Mouse (Mus musculus) fat pad, adult 2 months (tissue): ENCODE data around the gene Vstm2l.

Source experiments
- DNase-seq: peaks from one replicate; pipeline ENCODE4 v3.0.0-alpha.2; 2011; ENCODE audit warnings: low read depth, low spot score; ENCODE audit errors: extremely low read depth

The Vstm2l gene

DNA sequence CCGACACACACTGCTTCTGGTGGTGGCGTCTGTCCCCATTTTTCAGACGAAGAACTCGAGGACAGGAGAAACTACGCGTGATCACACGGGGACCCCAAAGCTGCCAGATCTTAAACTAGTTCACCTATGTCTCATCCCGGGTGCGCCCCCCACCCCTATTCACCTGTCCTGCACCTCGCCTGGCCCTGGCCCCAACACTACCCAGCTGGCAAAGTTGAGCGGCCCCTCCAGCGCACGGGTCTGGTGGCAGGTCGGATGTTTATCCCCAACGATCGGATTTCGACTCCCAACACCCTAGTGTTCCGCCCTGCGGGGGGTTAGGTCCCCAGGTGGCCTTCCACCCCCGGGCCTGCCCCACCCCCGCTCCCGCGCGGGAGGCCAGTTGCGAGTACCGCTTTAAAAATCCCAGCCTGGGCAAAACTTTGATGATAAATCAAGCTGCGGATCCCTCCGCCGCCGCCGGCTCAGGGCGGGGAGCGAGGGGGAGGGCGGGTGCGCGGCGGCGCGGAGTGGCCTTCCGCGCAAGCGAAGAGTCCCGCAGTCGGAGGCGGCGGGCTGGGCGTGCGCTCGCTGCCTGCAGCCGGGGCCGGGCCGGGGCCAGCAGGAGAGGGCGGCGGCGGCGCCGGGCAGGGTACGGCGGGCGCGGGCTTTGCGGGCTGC is at the start of gene Vstm2l:
Gene Vstm2l (plus strand): TSS at position 549 of the 660 bp plus-strand sequence.
- no peak for DNase-seq

DNA sequence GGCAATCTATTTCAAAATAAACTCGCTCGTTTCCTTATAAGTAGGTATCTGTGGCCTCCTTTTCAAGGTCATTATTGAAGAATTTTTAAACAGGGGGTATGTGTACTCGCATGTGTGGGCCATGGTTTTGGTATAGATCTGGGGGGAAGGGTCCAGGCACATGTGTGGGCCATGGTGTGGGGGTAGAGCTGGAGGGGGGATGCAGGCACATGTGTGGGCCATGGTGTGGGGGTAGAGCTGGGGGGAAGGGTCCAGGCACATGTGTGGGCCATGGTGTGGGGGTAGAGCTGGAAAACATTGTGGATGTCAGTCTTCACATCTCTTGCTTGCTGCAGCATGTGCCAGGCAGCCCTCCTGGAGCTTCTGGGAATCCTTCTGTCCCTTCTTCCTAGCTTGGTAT is 47.3 kb upstream of the Vstm2l start:
- no peak for DNase-seq

DNA sequence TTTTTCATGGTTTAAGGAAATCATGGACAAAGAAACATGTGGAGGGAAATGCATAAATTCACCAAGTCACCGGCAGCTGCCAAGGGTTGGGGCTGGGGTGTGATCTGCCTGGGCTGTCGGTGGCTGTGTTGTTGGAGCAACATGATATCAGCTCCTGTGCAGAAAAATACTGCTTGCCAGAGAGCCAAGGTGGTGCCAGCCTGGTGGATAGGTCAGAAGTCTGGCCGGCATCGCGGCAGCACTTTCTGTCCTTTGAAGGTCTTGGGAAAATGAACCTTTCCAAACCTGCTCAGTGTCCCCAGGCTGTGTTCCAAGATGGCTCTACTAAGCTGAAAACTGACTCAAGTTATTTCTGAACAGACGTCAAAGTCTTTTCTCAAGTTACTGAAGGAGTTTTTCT is 44.2 kb upstream of the Vstm2l start:
- DNase-seq, result no peak

DNA sequence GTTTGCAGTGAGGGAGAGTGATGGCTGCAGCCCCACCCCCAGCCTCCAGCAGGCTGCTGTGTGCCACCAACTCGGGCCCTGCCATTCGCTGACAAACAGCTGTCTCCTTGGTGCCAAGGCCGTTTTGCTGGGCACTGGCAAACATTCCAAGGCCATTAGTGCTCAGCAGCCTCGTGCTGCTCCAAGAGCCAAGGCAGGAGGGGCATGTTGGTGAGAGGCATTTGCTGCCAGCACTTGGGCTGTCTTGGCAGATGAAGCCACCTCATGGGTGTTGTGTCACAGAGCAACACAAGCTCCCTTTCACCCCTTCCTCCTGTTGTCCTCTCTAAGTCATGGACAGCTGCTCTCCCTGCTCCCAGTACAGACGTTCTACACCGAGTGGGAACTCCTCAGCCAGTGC is 41.2 kb upstream of the Vstm2l start:
- DNase-seq, result no peak

DNA sequence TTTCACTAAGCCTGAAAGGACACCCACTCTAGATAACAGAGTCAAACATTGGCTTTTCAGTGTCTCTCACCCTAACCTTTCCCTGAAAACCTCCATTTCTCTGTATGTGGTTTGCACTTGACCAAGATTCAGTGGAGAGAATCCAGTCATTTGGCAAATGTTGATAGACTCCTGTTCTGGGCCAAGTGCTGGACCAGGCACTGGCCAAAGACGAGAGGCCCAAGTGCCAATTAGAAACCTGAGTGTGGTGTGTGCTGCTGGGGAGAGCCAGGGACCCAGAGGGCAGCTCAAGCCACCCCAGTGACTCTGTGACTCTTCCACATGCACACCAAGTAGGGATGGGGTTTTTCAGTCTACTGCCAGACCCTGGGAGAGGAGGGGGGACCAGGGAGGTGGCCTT is 40.8 kb upstream of the Vstm2l start:
- no peak for DNase-seq

DNA sequence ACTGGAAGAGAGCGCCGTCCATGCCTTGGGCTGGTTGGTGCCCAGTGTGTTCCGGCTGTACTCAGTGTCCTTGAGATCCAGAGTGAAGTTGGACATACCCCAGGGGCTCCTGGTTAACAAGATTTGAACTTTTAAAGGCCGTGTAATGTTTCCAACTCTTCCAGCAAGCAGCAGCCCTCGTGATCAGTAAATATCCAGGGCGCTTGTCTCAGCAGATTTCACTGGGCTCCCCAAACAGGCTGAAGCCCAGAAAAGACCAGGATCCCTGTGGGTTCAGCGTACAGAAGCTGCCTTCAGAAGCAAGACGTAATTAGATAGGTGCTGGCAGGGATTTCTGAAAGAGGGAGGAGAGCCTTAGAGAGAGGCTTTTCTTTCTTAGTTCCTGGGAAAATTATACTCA is 39.3 kb upstream of the Vstm2l start:
- DNase-seq, result no peak

DNA sequence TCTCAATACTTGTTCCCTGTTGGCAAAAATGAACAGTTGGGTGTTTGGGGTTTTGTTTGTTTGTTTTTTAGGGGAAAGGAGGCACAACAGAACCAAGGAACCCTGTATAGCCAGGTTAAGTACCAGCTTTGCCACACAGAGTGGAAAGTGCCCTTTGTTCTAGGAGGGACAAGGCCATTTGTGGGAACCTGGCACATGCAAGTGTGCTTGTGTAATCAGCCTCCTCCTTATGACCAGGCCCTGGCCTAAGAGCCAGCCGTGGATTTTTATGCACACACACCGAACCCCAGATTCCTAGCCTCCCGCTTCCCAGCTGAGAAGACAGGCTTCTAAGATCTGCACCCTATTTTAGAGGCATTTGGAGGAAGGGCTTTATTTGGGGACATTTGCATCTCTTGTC is 37.1 kb upstream of the Vstm2l start:
- no peak for DNase-seq

DNA sequence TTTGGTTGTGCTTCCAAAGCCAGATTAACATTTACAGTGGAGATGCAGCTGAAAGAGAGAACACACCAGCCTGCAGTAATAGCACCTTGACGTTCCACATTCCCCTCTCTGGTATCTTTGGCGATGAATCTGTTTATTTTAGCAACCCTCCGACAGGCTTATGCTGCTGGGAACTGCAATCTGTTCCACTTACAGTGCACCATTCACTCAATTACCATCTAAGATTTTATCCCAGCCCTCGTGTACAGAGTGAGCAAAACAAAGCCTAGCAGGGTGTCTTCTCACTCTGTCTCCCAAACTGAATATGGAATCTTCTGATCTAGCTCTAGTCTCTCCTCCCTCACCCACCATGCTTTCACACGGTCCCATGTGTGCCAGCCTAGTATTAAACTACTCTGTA is 36.5 kb upstream of the Vstm2l start:
- no peak for DNase-seq

DNA sequence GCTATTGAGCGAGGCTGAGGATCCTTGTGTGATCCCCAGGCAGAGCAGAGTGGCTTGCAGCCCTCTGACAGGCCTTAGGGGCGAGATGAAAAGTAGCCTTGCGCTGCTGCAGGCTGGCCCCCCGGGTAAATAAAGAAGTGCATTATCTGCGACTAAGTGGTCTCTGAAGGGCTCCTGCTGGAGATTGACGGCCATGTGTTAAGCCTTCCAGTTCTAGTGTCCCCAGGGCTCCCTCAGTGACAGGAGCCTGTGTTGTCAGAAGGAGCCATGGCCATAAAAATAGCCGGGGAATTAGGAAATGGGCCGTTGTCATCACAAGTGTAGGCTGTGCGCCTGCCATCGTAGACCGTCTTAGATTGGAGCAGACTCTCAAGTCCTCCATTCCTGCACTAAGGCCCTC is 32.5 kb upstream of the Vstm2l start:
- DNase-seq, result no peak

DNA sequence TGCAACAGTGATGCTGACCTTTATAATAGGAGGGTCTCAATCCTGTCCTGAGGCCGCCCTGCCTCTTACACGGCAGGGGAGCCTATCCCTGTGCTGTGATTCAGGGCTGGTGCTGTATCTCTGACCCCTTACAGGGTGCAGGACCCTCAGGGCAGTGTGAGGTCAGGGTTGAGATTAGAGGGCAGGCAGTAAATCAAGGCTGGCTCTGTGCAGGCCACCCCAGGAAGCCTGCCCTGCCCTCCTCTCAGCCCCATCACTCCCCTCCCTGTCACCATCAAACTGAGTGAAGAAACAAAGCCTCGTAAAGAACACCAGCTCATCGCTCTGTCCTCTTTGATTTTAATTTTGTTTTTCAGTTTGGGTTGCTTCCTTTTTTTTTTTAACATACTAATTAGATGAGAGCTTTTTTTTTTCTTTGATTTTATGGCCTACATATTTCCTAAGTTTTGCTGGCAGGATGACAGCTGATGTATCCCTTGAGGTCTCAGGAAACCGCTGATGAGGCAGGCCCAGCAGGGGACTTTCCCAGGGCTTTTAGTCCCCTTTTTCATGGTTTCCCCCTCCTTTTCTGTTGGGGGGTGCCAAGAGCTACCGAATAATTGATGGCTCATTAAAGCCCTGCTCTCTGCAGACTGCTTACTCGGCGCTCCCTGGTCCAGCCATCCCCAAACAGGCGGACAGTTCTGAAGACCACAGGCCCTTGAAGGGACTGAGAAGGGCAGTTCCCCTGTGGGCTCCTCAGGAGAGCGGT is 27.0 kb upstream of the Vstm2l start:
- no peak for DNase-seq

DNA sequence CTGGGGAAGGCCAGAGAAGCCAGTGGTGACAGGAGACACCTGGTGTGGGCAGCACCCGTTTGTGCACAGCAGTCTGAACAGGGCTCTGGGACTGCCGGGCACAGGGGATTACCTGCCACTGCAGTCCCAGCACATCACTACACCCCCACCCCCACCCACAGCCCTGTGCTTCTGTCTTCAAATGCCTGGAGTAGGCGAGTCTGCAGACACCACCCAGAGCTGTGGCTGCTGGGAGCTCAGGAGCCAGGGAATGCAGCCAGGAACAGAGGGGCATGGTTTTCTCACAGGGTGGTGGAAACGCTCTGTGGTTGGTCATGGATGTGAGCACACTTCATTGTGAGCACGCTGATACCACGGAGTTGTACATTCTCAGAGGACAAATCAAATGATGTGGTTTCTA is 23.3 kb upstream of the Vstm2l start:
- no peak for DNase-seq

DNA sequence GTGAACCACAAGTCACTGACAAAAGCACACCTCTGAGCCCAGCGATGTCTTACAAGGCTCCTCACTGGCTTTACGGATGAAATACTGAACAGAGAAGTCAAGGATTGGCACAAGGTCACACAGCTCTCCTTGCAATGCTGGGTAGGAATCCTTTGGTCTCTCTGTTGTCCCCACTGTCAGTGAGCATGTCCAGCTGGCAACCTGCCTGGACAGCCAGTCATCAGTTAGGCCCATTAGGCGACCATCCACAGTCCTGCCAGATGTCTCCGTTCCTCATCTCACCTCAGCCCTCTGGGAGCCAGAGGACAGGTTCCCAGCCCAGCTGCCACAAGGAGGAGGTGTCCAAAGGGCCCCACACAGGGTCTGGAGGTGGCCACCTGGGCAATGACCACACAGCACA is 17.3 kb upstream of the Vstm2l start:
- DNase-seq, result no peak

DNA sequence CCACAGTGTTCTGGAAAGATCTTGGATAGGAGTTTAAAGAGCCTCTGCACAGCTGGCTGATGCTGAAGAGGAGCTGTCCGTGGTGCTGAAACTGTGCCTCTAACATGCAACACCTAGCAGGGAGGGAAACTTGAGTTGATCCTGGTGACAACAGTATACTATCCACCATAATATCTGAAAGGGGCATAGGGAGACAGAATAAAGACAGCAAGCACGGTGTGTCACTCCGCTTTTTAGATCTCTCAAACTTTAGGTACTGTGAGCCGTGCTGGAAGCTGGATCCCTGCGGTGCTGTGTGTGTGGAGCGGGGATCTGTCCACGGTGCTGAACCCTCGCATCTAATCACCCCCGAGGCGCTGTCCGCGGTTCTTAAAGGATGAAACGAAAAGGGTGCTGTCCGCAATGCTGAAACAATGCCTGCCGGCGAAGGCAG is 1.2 kb upstream of the Vstm2l start:
- DNase-seq, result no peak

DNA sequence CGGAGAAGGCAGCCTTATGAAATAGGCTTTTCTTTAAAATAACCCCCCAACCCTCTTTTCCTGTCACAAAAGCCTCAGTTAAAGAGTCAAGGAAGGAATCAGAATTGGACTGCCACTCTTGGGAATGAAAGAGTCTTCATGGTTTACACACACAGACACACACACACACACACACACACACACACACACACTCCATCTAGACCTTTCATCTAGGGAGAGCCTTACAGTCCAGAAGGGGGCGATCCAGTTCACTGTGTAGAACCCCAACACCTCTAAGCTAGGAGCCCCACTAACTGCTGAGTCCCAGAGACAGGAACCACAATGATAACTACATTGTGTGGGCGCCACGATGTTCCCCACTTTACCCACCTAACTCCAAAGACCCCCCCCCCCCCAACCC is 748 bp upstream of the Vstm2l start:
- DNase-seq, result no peak

DNA sequence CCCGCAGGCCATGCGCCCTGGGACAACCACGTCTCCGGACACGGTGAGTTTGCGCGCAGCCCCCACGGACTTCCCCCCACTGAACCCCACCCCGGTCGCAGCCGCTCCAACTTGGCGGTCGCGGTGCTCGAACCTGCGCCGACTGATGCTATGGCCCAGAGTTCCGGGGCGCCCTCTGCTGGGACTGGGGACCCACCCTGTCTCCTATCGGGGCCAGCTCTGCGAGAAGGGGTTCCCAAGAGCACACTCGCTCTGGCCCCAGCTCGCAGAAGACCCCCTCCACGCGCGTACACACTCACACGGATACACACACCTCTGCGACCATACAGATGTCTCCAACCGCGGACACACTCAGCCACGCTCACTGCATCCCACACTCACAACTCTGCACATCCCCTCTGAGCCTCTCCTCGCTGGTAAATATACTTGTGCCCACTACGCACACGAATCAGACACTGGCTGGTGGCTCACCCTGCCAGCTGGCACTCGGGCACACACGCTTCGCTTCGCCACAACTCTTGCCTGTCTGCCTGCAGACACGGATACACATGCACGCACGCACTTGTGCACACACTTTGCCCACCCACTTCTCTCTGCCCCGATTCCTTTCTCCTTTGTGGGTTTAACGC is 550 bp downstream of the Vstm2l start:
- no peak for DNase-seq

DNA sequence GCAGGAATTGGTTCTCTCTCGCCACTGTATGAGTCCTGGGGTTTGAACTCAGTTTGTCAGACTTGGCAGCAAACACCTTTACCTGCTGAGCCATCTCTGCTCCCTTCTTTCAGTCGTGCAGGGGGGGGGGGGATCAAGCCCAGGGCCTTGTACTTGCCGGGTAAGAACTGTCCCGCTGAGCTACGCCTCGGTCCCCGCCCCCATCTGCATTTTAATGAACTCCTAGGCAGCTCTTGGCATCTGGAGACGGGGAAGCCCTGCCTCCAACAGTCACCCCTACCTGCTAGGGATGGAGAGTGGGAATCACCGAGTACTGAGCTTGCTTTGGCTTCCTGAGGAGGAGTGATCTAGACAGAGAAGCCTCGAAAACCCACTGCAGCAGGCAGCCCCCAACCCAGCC is 4.1 kb downstream of the Vstm2l start:
- no peak for DNase-seq

DNA sequence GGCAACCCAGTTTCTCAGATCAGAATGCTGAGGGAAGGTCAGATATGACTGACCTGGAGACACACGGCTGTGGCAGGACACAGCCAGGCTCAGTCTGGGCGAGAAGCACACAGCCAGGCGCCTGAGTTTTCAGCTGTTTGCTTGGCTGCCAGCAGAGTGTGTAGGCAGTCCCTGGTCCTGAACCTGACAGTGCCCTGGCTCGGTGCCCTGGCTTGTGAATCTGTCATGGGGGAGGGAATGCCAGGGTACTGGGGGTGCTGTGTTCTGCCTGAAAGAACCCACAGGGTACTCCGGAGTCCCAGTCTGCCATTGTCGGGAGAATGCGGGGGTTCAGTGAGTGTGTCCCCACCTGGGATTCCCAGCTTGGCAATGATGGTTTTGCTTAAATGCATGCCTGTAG is 7.1 kb downstream of the Vstm2l start:
- DNase-seq, result no peak

DNA sequence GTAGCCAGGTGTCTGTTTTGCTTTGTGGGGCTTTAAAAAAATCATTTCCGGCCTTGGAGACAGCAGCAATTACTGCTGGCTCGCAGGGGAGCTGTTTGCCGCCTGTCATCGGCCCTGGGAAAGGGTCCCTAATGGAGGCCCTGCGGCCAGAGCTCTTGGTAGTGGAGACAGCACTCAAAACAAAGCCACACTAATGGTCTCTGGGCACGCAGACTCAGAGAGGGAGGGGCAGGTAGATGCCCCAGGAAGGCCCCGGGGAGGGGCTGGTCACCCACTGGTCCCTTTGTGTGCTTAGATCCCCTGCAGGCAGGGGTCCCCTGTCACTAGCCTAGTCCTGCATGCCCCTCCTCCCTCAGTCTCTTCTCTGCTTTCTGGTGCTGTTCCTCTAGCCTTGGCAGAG is 9.0 kb downstream of the Vstm2l start:
- no peak for DNase-seq

DNA sequence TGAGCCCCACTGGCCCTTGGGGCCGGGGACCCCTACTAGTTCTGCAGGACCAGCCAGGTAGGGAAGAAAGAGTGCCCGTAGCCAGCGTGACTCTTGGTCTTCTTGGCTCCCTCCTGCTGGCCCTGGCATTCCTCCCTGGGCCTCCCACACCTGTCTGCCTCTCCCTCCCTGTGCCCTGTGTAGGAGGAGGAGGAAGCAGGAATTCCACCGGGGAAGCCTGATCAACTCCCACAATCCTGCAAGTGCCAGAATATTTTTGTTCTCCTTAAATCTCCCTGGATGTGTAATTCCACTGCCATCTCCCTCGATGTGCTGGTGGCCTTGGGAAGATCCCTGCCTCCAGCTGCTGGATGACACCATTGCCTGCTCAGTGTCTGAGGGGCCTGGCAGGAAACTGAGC is 10.1 kb downstream of the Vstm2l start:
- DNase-seq, result no peak

DNA sequence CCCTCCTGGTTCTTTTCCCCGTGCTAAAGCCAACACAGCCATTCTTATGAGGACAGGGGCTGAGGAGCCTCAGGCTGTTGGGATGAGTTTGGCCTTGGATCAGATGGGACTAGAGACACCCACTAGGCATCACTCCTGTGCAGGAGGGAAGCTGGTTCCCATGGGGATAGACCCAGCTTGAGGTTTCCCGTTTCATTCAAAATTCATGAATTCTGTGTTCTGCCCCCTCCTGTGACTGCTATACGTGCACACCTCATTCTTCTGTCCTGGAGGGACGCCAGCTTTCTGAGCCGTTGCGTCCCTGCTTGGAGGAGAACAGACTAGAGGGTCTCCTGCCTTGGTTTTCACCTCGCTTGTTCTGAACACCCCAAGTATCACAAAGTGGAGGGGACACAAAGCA is 12.0 kb downstream of the Vstm2l start:
- no peak for DNase-seq

DNA sequence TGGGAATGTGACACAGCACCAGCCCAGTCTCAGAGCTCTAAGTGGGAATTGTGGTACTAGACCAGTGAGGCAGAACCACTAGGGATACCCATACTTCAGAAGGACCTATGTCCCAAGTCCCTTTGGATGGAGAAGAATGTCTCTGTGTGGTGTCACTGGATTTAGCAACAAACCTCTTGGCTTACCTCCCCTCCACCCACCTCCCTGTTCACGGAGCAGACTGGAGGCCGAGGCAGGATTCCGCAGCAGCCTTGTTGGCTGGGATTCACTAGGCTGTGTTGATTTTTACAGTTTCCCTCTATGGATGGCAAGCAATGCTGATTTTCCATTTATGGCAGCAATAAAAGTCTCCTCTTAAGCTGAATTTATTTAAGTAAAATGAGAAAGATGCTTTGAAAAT is 12.5 kb downstream of the Vstm2l start:
- DNase-seq, result no peak

DNA sequence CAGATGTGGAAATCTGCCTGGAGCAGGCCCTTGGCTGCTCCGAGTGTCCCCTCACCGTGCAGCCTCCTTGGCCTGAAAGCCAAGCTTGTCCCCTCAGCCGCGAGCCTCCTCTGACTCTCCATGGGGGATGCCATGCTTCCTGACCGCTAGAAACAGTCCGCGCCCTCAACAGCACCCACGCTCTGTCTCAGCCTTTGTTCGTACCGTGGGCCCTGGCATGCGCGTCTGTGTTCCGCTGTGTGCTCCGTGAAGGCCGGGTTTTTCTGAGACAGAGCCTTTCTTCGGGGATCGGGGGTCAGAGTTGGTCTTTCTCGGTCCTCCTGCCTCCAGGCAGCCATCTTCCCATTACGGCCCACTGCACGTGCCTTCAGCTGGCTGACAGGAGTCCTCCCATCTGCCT is 12.9 kb downstream of the Vstm2l start:
- DNase-seq, result no peak
